Mouse (Mus musculus) A20 (cell line): ENCODE measurements around the gene Lypd4.
A peak's percentile ranks its signal among the peaks of the same experiment; 100 is the strongest.

Experiments used
- DNase-seq: peaks from one replicate; pipeline ENCODE4 v3.0.0-alpha.2; 2011; ENCODE audit warnings: low read depth, low spot score

The Lypd4 gene

DNA sequence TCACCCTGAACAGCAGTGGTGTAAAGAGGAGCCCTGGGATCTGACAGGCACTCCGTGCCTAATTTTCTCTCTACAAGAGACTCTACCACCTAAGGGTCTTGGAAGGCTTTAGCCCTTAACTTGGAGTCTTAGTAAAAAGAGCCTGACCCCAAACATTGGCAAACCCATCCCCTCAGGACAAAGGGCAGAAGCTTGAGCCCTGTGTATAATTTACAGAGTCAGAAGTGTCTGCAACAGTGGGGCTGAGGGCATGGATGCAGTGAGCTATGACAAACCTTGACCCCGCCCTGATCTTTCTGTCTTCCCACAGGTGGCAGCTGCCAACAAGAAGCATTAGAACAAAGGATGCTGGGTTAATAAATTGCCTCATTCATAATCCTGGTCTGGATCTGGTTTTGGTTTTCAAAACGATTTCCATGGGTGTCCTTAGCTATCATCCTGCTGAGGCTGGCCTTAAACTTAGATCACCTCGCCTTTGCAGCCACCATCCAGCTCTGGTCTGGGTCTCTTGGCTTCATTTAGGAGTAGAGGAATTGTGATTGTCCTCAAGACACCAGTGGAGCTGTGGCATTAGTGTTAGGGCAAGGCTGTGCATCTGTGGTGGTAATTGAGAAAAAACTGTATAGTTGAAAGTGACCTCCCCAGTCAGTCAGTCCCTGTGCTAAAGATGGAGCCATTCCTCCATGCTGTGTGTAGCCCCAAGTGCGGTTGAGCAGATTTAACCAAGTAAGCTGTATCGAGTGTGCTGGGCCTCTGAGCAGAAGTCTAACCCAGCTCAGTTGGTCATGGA, 19.9 kb upstream of the Lypd4 start:
- DNase-seq, result peak; percentile 53

DNA sequence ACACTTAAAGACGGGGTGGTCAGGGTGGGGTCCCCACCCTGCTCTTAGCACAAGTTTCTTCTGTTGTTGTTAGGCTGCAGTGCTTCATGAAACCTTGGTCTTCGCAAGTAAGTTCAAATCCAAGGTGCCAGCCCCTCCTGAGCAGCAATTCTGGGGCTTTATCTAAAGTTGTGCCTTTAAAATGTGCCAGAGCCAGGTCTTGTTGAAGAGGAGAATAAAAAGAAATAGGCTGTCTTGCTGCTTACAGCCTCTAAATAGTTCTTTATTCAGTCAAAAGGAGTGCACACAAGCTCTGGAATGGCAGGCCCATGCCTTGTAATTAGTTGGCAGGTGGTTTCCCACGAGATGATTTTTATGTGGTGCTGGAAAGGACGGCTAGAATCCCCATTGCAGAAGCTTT, 17.4 kb upstream of the Lypd4 start:
- DNase-seq, result no peak

DNA sequence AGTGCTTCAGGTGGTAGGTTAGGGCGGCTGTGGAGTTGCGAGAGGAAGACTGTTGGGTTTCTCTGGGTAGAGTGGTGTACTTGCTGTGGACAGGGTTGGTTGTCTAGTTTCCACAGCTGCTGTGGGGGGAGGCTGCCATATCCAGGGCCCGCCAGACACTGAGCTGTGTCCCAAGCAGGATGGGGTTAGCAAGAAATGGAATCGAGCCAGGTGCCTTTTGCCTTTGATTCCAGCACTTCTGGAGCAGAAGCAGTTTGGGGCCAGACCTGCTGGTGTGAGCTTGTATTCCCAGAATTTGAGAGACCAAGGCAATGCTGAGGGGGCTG, 16.5 kb upstream of the Lypd4 start:
- no peak for DNase-seq

DNA sequence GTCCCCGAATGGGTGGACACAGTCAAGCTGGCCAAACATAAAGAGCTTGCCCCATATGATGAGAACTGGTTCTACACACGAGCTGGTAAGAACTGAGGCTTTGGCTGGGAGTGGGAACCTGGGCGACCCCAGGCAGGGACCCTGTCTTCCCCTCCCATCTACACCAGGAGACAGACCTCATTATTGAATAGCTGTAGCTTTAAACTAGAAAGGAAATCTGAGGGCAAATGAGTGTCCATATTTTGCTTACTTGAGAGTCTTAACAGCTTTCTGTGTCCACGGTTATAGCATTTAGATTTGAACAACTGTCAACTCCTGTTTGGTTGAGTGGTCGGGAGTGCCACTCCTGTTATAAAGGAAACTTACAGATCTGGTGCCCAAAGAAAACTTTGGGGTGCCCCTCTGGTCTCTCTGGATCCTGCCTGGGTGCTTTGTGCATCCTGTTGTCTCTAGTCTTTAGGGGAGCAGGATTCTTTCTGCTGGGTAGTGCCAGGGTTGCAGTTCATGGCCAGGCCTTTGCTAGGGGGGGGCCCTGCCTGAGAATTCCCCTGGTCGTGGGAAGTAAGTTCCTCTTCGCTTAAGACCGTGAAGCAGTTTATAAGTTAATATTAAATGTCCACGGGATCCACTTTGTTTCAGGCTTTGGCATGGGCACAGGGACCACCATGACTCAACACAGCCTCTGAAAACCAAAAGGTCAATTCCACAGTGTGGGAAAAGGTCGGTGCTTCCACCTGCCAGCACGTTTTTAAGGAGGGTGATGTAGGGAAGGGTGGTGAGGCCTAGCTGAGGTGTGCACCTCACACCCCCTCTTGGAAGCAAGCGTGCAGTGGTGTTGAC, 15.9 kb upstream of the Lypd4 start:
- DNase-seq, result peak; percentile 32

DNA sequence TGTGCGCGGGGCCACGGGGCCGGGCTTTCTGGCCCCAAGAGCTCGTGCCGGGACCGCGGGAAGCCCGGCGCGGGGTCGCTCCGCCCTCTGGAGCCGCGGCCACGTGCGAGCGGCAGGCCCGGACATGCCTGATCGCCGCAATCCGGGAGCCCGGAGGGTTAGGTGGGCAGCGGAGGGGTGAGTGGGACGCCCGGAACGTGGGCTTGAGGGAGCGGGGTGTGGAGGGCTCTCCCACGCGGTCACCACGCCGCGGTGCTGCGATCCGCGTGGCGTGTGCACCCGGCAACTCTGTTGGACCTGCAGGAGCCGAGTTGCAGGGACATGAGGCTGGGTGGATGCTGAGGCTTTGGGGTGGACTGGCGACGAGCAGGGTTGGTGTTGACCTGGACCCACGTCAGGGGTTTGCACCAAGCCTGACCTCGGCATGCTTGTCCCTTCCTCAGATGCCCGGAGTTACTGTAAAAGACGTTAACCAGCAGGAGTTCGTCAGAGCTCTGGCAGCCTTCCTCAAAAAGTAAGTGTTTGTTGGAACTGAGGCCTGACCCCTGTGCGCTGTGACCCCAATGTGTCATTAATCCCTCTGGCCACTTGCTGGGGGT, 15.1 kb upstream of the Lypd4 start:
- no peak for DNase-seq

DNA sequence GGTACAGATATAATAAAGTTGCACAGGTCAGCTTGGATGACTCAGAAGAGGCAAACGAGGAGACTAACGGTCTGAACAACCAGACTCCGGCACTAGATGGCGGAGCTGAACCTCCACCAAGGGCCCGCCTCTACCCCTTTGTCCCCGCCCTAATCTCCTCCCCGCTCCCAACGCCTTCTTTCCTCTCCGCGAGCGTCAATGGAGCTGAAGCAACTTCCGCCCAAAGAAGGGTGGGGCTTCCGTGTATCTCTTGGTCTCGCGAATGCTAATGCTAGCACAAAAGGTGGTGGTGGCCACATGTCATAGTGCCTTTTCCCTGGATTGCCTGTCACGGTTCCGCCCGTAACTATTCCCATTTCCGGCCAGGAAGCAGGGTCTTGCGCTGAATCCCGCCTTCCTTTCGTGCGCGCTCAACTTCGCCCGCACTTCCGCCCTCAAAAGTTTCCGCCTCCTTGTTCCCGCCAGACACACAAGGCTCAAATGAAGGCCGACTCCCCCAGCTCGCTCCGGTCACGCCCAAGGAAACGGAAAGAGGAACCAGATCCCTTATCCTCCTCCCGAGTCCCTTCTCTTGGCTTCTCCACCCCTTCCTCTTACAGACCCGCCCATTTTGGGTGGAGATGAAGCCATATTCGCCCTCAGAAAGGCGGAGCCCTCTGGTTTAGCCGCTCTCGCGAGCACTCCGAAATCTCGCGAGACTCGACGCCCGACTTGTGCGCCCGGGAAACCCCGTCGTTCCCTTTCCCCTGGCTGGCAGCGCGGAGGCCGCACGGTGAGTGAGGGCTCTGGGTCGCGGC, 14.4 kb upstream of the Lypd4 start, which contains the start of gene Rps19:
Gene Rps19, plus strand, starts transcription at position 476 of the 797 bp plus-strand sequence.
- DNase-seq, result peak; percentile 99

DNA sequence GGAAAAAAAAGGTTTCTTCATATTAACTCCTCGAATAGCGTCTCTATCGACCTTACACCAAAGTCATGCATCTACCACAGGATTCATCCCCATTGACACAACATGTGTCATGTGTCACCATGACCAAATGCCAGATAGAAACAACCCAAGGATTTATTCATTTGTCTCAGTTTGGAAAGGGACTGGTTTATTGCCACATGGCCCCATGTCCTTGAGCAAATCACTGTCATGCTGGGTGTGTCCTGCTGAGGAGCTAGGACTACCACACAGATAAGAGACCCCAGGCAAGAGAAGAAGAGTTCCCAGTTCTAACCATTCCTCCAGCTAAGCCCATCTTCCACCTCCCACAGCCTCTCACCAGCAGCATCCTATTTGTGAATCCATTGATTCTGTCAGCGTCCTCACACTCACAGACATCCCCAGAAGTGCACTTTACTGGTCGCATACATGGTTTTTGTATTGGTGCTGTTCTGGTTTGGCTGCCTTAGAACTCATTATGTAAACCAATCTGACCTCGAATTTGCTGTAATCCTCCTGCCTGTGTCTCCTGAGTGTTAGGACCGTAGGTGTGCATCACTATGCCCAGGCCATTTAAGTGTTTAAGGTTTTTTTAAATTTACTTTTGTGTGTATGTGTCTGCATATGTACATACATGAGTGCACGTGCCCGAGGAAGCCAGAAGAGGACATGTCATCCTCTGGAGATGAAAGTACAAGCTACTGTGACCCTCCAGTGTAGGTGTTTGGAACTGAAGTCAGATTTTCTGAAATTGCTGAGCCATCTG, 12.9 kb upstream of the Lypd4 start:
- DNase-seq, result no peak

DNA sequence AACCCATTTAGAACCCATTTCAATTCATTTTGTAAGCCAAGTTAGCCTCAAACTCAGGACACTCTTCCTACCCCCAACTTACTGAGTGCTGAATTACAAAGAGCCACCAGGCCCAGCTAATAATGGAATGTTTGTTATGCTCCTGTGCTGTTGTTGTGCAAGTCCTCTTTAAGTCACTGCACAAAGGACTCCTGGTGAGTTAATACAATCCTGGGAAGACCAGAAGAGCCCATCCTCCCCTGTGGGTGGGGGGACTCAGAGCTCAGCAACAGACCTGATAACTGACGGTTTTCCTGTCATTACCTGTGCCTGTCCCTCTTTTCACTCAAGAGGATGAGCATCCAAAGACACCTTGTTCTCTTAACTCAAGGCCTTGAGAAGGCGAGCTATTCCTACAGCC, 9.9 kb upstream of the Lypd4 start:
- DNase-seq, result no peak

DNA sequence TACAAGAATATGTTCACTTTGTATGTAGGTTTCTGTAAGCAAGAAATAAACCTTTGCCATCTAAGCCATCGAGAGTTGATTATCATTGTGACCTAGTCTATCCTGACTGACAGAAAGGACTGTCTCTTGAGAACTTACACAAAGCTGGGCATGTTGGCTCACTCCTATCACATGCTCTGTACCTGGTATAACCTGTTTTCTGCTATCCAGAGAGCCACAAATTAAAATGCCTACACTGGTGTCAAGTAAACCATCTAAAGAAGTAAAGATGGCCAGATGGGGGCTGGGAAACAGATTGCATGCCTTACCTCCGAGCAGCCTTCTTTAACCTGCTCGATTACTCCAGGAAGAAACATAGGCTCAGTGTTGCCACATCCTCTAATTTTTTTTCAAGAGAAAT, 7.8 kb upstream of the Lypd4 start:
- DNase-seq, result no peak

DNA sequence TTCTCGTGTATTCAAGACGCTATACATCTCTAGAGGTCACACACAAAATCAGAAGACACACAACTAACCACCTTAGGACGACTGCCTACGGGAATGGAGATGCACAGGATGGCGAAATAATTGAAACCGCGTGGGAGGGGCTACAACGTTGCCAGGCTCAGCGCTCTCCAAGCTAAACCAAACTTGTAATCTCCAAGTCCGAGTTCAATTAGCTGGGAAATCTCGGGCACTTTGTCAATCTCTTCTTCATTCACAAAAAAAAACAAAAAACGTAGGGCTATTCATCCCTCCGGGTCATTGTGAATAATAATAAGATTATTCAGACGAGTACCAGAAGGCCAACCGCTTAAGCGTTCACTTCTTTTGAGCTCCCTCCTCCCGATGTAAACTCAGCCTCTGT, 661 bp downstream of the Lypd4 start:
- no peak for DNase-seq

DNA sequence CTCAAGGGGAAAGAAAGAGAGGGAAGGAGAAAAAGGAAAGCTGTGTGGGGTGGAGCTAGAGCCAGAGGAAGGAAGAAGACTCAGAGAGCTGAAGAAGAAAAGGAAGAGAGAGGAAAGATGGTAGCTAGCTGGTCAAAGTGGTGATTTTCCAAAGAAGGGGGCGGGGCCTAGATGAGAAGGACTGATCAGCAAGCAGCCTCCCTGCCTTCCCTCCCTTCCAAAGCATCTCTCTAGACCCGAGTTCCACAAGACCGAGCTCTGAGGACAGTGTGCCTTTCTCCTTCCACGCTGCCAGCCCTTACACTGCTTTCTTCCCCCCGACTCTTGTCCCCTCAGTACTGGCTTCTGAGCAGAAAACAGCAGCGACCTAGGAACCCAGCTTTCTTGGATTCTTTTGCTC, 5.6 kb downstream of the Lypd4 start:
- no peak for DNase-seq

DNA sequence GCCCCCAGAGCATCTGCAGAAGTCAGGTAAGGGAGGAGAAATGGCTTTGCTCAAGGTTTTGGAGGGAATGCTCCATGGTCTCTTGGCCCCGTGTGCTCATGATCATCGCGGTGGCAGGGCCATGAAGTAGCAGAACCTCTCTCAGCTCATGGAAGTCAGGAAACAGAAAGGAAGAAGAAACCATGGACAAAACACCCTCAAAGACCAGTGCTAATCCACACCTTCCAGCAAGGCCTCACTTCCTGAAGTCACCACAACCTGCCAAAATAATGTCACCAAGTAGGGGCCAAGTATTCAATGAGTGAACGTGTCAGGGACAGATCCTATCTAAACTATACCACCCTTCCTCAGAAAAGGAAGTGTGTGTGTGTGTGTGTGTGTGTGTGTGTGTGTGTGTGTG, 6.9 kb downstream of the Lypd4 start:
- DNase-seq, result no peak

DNA sequence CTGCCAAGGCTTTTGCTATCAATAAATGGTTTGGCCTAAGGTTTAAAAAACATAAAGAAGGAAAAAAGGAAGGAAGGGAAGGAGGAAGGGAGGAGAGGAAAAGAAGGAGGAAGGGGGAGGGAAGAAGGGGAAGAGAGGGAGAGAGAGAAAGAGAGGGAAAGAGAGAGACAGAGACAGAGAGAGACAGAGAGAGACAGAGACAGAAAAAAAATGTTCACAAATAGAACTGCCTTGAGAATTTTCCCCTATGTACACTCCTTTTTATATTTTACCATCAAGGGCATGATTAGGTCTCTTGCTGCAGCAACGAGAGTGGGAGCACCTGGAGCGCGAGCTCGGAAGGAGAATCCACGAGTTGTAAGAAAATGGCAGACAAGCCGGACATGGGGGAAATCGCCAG, 7.8 kb downstream of the Lypd4 start, which contains the start of gene Gm9844:
Gene Gm9844, plus strand, starts transcription at position 301 of the 400 bp plus-strand sequence.
- no peak for DNase-seq

DNA sequence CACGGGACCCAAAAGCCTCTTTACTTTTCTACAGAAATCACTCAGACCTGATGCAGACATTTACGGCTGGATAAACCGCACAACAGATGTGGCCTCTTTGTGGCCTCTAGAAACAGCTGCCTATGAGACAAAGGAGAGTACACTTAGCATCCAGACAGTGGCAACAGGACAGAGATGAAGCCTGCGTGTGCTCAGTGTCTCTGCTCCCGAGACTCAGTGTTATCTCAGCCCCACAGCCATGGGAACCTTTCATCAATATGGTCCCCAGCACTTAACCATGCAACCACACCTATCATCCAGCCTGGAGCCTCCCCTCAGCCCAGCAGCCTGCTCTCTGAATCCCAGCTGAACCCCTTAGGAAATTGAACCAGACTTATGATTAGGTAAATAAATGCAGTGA, 10.5 kb downstream of the Lypd4 start:
- no peak for DNase-seq

DNA sequence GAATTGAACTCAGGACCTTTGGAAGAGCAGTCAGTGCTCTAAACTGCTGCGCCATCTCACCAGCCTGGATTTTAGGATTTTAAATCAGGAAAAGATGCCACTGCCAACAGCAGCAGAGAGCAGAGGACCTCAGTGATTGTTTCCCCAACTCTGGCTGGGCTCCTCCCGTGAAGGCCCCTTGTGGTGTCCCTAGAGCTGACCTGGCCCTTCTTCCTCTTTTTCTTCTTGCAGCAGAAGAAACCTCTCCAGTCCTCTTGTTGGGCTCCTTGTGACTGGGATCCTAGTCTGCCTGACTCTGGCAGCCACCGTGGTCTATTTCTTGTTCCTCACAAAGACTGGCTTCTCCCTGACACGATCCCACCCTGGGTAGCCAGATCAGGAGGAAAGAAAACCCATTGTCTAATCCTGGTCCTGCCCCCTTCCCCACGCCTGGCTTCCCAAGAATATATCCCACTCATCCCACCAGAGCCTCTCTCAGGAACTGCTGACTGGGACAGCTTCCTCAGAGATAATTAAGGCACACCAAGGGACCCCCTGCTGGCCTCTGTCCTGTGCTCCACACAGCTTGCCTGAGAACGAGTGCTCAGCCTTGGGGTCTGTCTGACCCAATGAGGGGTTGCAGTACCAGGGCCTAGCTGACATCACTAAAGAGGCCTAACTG, 13.2 kb downstream of the Lypd4 start:
- DNase-seq, result no peak

DNA sequence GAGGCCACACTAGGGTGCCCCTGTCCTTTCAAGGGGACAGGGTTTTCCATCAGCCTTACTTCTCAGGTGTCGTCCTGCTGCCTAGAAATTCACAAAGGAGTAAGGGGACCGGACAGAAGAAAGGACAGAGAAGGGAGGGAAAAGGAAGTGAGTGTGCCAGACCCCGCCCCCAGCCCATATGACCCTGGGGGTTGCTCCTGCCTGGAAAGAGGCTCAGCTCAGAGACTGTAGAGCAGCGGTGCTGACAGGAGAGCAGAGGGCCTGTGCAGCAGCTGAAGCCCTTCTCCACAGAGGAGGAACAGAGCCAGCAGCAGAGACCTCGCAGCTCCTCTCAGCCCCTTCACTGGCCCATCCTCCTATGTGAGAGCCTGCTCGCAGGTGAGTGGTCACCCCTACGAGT, 16.0 kb downstream of the Lypd4 start:
- peak; percentile 16 for DNase-seq

DNA sequence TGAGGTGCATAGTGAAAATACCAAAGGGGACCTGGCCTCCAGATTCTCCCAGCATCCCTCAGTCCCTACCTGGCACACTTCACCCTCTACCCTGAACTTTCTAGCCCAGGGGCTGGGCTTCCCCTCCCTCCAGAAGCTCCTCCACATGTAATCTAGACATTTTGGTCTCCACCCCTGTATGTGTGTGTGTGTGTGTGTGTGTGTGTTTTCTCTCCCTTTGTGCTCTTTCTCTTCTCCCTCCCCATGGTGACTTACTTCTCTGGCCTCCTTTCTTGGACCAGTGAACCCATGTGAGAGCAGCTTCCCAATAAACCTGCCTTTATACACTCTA, 16.5 kb downstream of the Lypd4 start:
- no peak for DNase-seq

DNA sequence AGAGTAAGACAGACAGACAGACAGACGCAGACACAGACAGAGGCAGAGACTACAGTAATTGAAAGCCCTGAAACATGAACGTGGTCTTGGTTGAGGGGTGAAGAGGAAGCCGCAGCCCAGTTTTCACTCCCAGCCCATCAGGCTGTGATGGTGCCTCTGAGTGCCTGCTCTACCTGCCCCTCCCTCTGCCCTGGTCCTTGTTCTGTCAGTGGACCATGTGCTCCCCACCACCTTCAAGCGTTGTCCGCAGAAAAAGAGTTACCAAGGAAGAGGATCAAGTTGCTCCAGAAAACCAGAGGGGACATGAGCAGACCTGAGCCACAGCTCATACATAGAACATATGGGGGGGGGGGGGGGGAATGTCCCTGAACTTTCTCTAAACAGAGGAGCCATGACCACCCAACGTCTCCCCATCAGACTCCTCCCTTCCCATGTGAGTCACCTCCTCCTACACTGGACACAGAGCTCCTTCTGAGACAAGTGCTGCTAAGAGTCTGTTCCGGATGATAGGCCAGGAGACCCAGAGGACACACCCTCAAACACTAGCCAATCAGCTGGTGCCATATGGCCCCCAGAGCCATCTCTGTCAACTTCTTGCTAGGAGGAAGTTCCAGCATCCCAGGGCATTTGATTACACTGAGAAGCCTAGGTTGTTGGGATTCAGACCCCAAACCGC, 17.0 kb downstream of the Lypd4 start:
- peak; percentile 91 for DNase-seq

DNA sequence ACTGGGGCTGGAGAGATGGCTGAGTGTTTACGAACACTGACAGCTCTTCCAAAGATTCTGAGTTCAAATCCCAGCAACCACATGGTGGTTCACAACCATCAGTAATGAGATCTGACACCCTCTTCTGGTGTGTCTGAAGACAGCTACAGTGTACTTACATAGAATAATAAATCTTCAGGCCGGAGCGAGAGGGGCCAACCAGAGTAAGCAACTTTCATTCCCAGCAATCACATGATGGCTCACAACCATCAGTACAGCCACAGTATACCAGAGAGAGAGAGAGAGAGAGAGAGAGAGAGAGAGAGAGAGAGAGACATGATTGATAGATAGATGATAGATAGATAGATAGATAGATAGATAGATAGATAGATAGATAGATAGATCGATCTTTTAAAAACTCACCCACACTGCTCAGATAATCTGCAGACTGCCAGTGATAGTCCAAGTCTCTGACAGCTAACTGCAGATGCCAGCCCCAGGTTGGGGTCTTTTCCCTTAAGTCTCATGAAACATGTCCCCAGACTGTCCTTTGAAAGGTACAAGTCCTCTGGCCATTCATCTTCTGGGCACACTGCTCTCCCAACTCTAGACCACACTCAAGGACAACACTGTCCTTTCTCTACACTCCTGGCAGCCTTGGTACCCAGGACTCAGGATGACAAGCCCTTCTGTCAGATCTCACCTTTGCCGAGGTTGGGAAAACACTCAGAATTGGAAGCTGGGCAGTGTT, 18.0 kb downstream of the Lypd4 start:
- DNase-seq, result peak; percentile 78
